Mouse (Mus musculus) lung, adult 2 months (tissue): ENCODE results near the gene Rhebl1.

ENCODE experiments used
- CTCF ChIP-seq: fragments of 200-500 bp; IDR thresholded peaks from 2 replicates; pipeline ENCODE4 v1.5.1; 2011; ENCODE audit warnings: mild to moderate bottlenecking, low read length, control low read depth; ENCODE audit not compliant: insufficient read depth
- POLR2A ChIP-seq: fragments of 200-500 bp; IDR thresholded peaks from 2 replicates; pipeline ENCODE4 v1.6.1; 2011; ENCODE audit warnings: low read depth, mild to moderate bottlenecking, control low read depth, low read length, borderline replicate concordance; ENCODE audit errors: extremely low read depth

GRCm38 (mm10) chr15:98830736-98831683, 63.3 kb downstream of the Rhebl1 start, which contains the start of gene Prkag1:
- TF ChIP-seq CTCF = no peak
- TF ChIP-seq POLR2A = peak; percentile 83; the same call in 1 of the 2 replicates
